Mouse (Mus musculus): ENCODE results near the gene Efcab6. TPM values are rescaled to one million over a fixed set of nuclear protein-coding genes. Genes with fewer than 3 reads are reported as not detected.

The Efcab6 gene
- polyA plus RNA-seq, 1 experiment from 2014 or later: 0.10 TPM

Other genes starting within 250 kb of the Efcab6 start
- gene Sult4a1, start 40.4 kb upstream of the Efcab6 start, polyA plus RNA-seq (2015; fragmentation: Nextera tagmentation; extraction: Ambion mirVana): 4.7 and 6.1 TPM in 2 replicates
- not detected in 2 replicates for gene Pnpla5, start 57.8 kb upstream of the Efcab6 start, polyA plus RNA-seq (2015; fragmentation: Nextera tagmentation; extraction: Ambion mirVana)
- 0.46 and 1.2 TPM in 2 replicates for gene Pnpla3, start 102.5 kb upstream of the Efcab6 start, polyA plus RNA-seq (2015; fragmentation: Nextera tagmentation; extraction: Ambion mirVana)
- 148 and 151 TPM in 2 replicates for gene Samm50, start 126.9 kb upstream of the Efcab6 start, polyA plus RNA-seq (2015; fragmentation: Nextera tagmentation; extraction: Ambion mirVana)
- 3.2 and 3.9 TPM in 2 replicates for gene Parvb, start 166.7 kb upstream of the Efcab6 start, polyA plus RNA-seq (2015; fragmentation: Nextera tagmentation; extraction: Ambion mirVana)